Mouse (Mus musculus): ENCODE measurements around the gene Defa30. TPM values are rescaled to one million over a fixed set of nuclear protein-coding genes. Genes with fewer than 3 reads are reported as not detected.

Defa30 gene
- not detected for polyA plus RNA-seq (2017; shearing (Covaris generic))

DNA sequence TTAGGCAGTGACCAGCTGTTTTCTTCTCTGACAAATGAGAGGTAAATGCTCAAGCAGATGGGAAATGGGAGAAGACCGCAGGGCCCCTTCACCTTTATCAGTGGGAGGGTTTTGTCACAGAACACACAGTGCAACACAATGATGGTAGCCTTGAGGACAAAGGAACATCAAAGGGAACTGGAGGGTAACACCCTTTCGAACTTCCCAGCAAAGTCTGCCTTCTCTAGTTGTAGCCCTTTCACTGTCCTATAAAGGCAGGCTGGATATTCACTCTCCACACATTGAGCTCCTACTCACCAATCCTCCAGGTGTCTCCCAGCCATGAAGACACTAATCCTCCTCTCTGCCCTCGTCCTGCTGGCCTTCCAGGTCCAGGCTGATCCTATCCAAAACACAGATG is at the start of gene Defa30:
Defa30 (plus strand) TSS at position 301 of the 400 bp plus-strand sequence.

DNA sequence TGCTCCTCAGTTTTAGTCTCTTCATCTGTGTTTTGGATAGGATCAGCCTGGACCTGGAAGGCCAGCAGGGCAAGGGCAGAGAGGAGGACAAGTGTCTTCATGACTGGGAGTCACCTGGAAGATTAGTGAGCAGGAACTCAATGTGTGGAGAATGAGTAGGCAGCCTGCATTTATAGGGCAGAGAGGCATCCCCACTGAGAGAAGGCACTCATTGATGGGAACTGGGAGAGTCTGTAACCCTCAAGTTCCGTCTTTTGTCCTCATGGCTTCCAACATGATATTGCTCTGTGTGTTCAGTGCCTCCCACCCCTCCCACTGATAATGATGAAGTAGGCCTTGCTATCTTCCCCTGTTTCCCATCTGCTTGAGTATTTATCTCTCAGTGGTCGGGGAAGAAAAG is 38.5 kb upstream of the Defa30 start, which contains the start of gene Gm14851:
Gm14851 (minus strand) TSS at position 101 of the 400 bp plus-strand sequence.

DNA sequence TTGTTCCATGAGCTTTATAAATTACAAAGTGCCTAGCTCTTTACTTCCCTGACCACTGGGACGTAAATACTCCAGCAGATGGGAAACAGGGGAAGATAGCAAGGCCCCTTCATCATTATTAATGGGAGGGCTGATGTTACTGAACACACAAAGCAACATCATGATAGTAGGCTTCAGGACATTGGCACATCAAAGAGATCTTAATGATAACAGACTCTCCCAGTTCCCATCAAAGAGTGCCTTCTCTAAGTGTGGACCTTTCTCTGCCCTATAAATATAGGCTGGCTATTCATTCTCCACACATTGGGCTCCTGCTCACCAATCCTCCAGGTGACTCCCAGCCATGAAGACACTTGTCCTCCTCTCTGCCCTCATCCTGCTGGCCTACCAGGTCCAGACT is 27.5 kb downstream of the Defa30 start, which contains the start of gene Defa22:
Defa22 (plus strand) TSS at position 301 of the 400 bp plus-strand sequence.

Other genes starting within 250 kb of the Defa30 start
- gene Defb33, start 242.0 kb upstream of the Defa30 start, polyA plus RNA-seq (2017; shearing (Covaris generic)), result not detected
- gene Gm15056, start 232.0 kb upstream of the Defa30 start, polyA plus RNA-seq (2017; shearing (Covaris generic)), result not detected
- gene Gm6040, start 212.6 kb upstream of the Defa30 start, polyA plus RNA-seq (2017; shearing (Covaris generic)), result not detected
- under 1 TPM in 1 of 2 experiments, not detected in 1; 0.67 TPM for gene AY761185, start 189.9 kb upstream of the Defa30 start, polyA plus RNA-seq (2017; shearing (Covaris generic))
- not detected for gene Defa21, start 109.1 kb upstream of the Defa30 start, polyA plus RNA-seq (2017; shearing (Covaris generic))
- not detected for gene Defa23, start 79.6 kb upstream of the Defa30 start, polyA plus RNA-seq (2017; shearing (Covaris generic))
- not detected for gene Defa35, start 69.6 kb upstream of the Defa30 start, polyA plus RNA-seq (2017; shearing (Covaris generic))
- gene Defa25, start 50.2 kb upstream of the Defa30 start, polyA plus RNA-seq (2017; shearing (Covaris generic)), result not detected
- gene Gm14851, start 38.6 kb upstream of the Defa30 start, polyA plus RNA-seq (2017; shearing (Covaris generic)), result 1 to 10 TPM in 1 of 2 experiments, under 1 TPM in 1; 0.60 to 1.9 TPM
- not detected for gene Defa22, start 27.6 kb downstream of the Defa30 start, polyA plus RNA-seq (2017; shearing (Covaris generic))
- gene Defa31, start 57.0 kb downstream of the Defa30 start, polyA plus RNA-seq (2017; shearing (Covaris generic)), result not detected
- gene Gm15293, start 66.9 kb downstream of the Defa30 start, polyA plus RNA-seq (2017; shearing (Covaris generic)), result not detected
- not detected for gene Gm15292, start 115.1 kb downstream of the Defa30 start, polyA plus RNA-seq (2017; shearing (Covaris generic))
- not detected for gene Defa27, start 180.9 kb downstream of the Defa30 start, polyA plus RNA-seq (2017; shearing (Covaris generic))
- gene Defa29, start 192.4 kb downstream of the Defa30 start, polyA plus RNA-seq (2017; shearing (Covaris generic)), result not detected
- gene Defa2, start 243.9 kb downstream of the Defa30 start, polyA plus RNA-seq (2017; shearing (Covaris generic)), result not detected